Mouse (Mus musculus) intestine, embryonic 14.5 days (tissue): ENCODE data around the gene Uba3. TPM values are rescaled to one million over a fixed set of nuclear protein-coding genes. Genes with fewer than 3 reads are reported as not detected.

Experiments
- polyA plus RNA-seq: library from polyadenylated mRNA; unstranded; fragments of >200 nt; fragmentation: Nextera tagmentation; extraction: Ambion mirVana; gene quantifications from 2 replicates; pipeline ENCODE4 v1.2.1, GENCODE M21; 2014

Gene Uba3
- polyA plus RNA-seq, 1 experiment from 2014 or later, result 64.8 TPM

Other genes starting within 250 kb of the Uba3 start
- 0.19 TPM in 1 of 2 replicates, not detected in the other for gene Fam19a4, start 145.2 kb downstream of the Uba3 start, polyA plus RNA-seq
- gene Eogt, start 56.5 kb downstream of the Uba3 start, polyA plus RNA-seq, result 6.8 and 9.3 TPM in 2 replicates
- gene Tmf1, start 26.5 kb downstream of the Uba3 start, polyA plus RNA-seq, result 27.8 and 27.9 TPM in 2 replicates
- gene Arl6ip5, start 5.0 kb upstream of the Uba3 start, polyA plus RNA-seq, result 33.1 and 35.0 TPM in 2 replicates
- 0.11 TPM in 1 of 2 replicates, not detected in the other for gene Lmod3, start 47.1 kb upstream of the Uba3 start, polyA plus RNA-seq